Mouse (Mus musculus): ENCODE data around the gene Wdr48.

Wdr48 gene

DNA sequence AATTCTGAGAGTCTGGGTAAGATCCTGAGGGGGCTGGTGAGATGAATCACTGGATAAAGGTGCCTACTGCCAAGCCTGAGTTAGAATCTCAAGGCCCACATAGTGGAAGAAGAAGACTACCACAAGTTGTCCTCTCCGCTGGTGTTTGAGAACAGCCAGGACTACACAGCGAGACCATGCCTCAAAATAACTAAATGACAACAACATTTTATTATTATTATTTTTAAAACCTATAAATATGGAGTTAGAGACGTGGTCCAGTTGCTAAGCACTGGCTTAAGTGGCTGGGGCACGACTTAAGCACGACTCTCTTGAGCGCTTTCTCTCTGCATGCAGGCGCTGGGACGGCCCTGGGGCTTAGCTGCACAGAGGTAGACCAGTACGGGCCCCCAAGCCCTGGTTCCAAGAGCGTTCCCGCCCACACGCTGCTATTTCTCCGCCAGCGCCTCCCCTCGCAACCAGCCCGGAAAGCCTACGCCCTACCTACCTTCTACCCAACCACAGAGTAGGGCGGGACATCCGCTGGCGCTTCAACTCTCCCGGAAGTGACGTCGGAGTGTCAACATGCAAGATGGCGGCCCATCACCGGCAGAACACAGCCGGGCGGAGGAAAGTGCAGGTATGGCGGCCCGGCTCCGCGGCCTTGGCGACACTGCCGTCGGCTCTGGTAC, at the start of gene Wdr48:
Gene Wdr48, plus strand, starts transcription at position 540 of the 671 bp plus-strand sequence.
- DNase-seq (ENCODE audit: low spot score in 2 of 2): peak; percentile 92 to 96

- DNase-seq (ENCODE audit: low spot score in 2 of 2): no peak
Observed at GRCm38 (mm10) chr9:119847187-119847586, 47.5 kb upstream of the Wdr48 start.

GRCm38 (mm10) chr9:119848671-119849070, 46.0 kb upstream of the Wdr48 start:
- no peak for DNase-seq (ENCODE audit: low spot score in 2 of 2)

GRCm38 (mm10) chr9:119849214-119849613, 45.5 kb upstream of the Wdr48 start:
- no peak for DNase-seq (ENCODE audit: low spot score in 2 of 2)

GRCm38 (mm10) chr9:119852347-119853030, 42.2 kb upstream of the Wdr48 start:
- DNase-seq (ENCODE audit: low spot score in 2 of 2): no peak

- no peak for DNase-seq (ENCODE audit: low spot score in 2 of 2)
Observed at GRCm38 (mm10) chr9:119853071-119853846, 41.4 kb upstream of the Wdr48 start.

DNA sequence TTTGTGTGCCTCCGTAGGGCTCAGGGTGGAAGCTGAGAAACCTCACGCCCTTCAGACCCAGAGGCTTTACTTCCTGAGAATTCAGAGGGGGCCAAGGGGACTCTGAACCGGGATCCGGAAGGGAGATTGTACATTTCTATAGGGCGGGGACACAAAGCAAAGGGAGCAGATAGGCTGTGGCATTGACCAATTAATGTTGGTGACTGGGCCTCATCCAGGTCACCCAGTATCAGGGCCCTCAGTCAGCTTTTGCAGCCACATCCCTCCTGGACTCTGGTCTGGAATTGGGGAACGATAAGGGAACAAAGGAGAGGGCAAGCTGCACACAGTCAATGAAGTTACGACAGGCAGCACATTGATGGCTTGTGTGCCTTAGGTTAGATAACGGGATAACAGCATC, 40.5 kb upstream of the Wdr48 start:
- DNase-seq (ENCODE audit: low spot score in 2 of 2): no peak

- DNase-seq (ENCODE audit: low spot score in 2 of 2): no peak
Observed at GRCm38 (mm10) chr9:119887144-119887901, 7.4 kb upstream of the Wdr48 start.

- no peak for DNase-seq (ENCODE audit: low spot score in 2 of 2)
Observed at GRCm38 (mm10) chr9:119888843-119889246, 5.8 kb upstream of the Wdr48 start.

DNA sequence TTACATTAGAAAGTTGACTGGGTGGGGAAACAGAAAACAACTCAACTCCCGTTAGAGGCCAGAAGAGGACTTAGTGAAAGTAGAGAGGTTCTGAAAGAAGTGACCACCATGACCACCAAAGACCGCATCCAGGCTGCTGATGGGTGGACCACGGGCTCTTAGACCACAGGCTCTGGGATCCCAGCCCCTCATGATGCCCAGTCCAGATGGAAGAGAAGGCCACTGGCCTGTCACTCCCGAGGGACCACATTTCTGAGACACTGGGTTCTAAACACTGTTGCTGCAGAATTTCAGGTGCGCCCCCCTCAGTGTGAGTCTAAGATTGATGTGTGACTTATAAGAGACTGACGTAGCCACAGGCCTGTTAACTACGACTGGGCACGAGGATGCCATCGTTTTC, 5.2 kb upstream of the Wdr48 start:
- DNase-seq (ENCODE audit: low spot score in 2 of 2): no peak

DNA sequence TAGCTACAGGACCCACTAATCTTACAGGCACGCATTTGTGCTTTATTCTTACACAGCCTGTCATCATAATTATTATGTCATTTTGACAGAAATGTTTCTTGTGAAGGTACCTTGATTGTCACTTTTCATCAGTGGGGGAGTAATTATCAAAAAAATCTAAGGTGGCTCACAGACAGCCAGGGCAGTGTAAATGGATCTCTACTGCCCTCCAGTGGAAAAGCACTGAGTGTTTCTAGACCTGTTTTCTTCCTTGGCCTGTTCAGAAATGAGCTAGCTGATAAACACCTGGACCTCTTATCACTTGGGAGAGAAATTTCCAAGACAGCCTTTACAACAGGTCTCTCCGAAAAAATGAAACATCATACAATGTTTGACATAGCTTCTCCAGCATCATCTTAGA, 4.0 kb upstream of the Wdr48 start:
- no peak for DNase-seq (ENCODE audit: low spot score in 2 of 2)

DNA sequence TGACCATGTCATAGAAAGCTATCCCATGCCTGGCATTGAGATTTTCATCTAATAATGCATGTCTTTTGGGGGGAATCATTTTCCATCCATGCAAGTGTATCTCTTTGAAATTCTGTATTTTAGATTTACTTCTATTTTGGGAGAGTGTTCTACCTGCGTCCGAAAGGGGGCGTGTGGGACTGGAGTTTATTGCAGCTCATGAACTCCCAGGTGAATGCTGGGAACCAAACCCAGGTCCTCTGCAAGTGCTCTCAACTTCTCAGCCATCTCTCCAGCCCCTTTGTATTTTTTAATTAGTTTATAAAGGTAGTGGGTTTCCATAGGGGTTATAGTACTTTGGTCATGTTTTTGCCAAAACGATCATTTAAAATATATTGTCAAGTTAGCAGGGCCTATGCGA, 797 bp upstream of the Wdr48 start:
- no peak for DNase-seq (ENCODE audit: low spot score in 2 of 2)

DNA sequence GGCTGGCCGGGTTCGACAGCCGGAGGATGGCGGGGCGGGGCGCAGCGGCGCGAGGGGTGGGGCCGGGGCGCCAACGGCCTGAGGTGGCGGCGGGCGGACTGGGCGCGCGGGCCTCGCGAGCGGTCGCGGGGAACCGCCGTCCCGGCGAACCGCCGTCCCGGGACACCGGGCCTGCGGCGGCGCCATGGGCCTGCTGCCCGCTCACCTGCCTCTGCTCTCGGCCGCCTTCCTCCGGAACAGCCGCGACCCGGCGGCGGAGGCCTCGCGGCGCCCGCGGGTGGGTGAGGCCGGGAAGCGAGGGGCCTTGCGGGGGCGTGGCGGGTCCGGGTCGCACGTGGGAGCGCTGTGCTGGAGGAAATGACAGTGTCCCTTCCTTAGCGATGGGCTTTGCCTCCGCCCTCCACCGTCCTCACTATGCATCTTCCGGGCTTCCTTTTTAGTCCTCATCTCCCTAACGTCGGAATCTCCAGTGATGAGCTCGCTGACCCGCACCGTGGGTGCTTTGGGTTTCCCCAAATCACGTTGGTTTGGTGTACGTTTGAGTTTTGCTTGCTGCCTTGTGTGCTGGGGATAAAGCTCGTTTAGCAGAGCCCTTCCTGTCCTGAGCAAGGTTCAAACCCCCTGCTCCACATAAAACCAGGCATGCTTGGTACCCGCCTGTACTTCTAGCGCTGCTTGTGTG, 503 bp downstream of the Wdr48 start:
- DNase-seq (ENCODE audit: low spot score in 2 of 2): peak in 1 of 2 experiments; percentile 30

DNA sequence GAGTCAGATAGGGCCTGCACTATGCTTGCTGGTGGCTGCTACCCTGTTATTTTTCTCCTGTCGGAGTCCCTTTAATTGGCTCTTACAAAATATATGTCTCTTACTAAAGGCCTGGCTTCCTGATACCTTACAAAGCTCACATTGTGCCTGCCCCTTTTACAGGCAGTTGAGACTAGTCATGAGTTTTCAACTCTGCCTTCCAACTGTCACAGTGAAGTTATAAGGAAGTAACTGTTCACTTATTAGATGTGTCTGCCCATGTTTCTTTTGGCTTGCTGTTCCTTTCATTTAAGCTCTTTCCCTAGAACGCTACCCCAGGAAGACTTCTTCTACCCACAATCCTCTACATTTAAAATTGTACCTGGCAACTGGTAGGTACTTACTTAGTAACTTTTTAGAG, 4.8 kb downstream of the Wdr48 start:
- DNase-seq (ENCODE audit: low spot score in 2 of 2): no peak

GRCm38 (mm10) chr9:119902410-119903151, 7.9 kb downstream of the Wdr48 start:
- DNase-seq (ENCODE audit: low spot score in 2 of 2): no peak

DNA sequence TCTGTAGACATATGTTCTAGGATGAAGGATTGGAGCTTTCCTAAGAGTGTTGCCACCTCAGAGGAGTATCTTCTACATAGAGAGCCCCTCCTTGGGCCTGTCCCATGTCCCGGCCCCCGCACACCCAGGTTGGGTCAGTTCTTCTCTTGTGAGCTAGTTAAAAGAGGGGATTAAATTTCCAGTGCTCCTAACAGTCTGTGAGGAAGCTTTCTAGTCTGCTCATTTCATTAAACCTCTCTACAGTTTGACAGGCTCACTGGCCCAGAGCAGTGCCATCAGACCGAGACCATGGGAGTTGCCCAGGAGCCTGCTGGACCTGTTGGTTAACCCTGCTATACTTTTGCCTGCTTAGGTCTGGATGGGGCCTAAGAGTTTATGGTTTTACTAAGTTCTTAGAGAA, 14.0 kb downstream of the Wdr48 start:
- no peak for DNase-seq (ENCODE audit: low spot score in 2 of 2)

- DNase-seq (ENCODE audit: low spot score in 2 of 2): no peak
Observed at GRCm38 (mm10) chr9:119909931-119910330, 15.3 kb downstream of the Wdr48 start.

GRCm38 (mm10) chr9:119913087-119913838, 18.6 kb downstream of the Wdr48 start:
- no peak for DNase-seq (ENCODE audit: low spot score in 2 of 2)

DNA sequence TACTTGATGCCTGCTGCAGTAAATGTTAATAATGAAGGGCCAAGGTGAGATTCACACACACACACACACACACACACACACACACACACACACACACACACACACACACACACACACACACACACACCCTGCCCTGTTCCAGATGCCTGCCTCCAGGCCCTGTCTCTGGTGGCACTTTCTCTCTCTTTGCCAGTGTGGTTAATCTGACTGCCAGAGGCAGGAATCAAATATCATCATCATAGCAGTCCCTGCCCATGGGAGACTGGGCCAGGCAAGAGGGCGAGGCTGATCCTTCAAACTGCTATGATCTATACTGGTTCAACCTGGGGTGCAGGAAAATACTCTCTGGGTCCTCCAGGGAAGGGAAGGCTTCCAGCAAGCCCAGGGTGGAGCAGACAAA, 25.2 kb downstream of the Wdr48 start:
- no peak for DNase-seq (ENCODE audit: low spot score in 2 of 2)

GRCm38 (mm10) chr9:119923462-119923861, 28.8 kb downstream of the Wdr48 start:
- DNase-seq (ENCODE audit: low spot score in 2 of 2): no peak
